Mouse (Mus musculus) cerebellum, adult 18-20 months (tissue): Measurements from ENCODE around the gene Bmp10.
"Not testable (repeated sequence)": the region's sequence is repeated elsewhere in the genome, so short reads cannot be mapped to it uniquely, and the experiment has no call there.

ENCODE experiments used
- DNase-seq, 2 experiments: peaks; one replicate each; pipeline ENCODE4 v3.0.0; 2021

The Bmp10 gene

DNA sequence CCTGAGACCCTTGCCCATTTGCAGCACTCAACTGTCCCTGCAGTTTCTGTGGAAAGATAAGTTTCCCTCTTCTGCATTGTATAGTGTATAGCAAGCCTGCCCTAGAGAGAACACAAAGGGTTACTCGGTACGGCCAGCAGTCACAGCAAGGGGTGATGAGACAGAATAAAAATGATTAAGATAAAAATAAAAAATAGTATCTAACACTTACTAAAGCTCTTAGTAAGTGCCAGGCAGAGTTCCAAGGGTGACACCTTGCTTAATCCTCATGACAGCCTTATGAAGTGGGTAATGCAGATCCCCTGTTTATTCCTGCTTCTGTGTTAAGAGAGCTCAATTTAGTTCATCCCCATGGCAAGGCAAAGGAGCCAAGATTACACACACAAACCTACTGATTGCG lies 20.7 kb downstream of the Bmp10 start:
- no peak for DNase-seq

DNA sequence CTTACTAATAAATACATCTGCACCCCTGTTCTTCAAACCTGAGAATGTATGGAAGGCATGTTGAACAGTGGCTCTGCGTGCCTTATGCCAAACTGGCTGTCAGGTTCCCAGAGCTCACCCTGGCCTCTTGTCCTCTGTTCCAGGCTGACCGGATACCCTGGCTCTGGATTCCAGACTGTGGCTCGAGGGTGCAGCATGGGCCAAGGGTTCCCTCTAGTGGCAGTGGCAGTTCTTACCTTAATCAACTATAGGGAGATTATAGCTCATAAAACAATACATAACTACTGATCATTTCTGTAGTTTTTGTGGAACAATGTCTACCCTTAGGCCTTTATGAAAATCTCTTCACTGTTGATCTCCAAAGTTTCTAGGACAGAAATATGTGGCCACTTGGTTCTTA lies 22.2 kb downstream of the Bmp10 start:
- peak in 1 of 2 experiments; percentile 10 for DNase-seq

DNA sequence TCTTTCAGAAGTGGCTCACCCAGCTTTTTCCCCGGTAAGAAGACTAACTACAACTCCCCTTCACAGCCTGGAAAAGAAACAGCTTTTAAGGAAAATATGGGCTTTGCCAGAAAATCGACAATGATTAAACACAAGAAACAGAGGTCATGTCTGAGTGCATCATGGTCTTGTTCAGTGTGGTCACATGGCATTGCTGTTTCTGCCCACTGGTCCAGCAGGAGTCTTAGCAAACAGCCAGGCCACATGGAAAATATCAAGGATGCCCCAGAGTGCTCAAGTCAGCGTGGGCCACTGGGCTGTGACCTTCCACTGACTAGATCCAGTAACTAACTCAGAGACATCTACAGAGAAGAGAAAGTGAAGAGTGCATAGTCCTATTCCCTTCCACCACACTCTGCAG lies 23.0 kb downstream of the Bmp10 start:
- no peak for DNase-seq

DNA sequence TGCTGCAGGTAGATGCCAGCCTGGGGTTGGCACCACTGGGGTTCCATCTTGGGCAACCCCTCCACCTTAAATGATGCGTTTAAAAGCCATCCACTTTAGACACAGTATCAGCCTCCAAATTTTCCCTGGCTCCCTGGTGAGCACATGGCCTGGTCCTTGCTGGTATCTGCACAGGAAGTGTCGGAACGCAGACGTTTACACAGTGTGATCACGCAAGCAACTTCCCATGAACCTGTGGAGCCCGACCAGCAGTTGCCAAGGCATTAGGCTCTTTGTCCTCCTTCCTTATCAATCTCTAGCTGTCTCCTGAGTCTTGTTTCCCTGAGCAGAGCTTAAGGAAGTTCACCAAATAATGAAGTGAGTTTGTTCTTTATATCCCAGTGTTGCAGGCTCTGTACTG lies 26.7 kb downstream of the Bmp10 start:
- no peak for DNase-seq

DNA sequence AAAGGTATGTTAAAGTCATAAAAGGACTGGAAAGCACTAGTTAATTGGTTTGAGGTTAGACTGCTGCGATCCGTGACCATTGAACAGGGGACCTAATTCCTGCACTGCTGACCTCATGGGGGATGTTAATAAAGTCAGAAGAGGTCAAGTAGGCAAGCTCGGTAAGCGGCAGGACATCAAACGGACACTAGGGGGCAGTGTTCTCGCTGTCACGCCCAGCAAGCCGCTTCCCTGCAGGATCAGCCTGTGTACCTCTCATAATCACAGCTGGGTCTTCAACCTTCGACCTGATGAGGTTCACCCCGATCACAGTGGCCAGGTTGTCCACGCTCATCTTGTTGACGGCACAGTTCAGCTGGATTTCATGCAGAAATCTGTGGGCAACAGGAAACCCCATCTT lies 37.4 kb downstream of the Bmp10 start:
- peak; percentile 43 to 58 for DNase-seq

DNA sequence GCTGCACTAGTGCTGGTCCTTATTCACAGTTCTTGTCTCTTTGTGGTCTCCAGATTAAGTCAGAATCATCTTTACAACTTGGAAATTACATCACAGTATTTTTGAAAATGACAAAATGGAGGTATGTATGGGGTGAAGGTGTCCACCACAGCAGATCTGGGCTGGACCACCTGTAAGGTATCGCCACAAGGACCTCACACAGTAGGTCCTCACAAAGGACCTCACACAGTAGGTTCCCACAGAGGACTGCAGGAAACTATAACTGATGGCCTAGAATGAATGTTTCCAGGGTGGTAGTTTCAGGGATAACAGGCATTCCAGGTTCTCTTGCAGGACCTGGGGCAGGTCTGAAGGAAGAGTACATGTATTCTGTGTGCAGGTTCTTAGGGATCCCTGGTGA lies 38.6 kb downstream of the Bmp10 start:
- no peak for DNase-seq

DNA sequence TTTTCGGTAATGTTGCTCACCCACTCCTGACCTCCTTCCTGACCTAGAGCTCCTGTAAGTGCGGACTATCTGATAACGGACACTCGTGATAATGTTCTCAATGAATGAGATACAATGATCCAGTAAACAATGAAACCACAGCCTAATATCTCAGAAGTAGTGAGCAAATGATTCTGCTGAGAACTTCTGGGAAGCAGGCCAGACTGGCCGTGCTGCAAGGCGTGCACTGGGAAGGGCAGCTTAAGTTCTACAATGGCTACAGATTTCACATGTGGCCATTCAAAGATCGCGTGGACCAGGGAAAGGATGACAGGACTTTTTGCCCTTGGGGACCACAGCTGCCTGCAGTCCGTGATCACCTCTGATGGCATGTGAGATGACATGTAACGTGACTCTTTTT lies 39.6 kb downstream of the Bmp10 start:
- no peak for DNase-seq

DNA sequence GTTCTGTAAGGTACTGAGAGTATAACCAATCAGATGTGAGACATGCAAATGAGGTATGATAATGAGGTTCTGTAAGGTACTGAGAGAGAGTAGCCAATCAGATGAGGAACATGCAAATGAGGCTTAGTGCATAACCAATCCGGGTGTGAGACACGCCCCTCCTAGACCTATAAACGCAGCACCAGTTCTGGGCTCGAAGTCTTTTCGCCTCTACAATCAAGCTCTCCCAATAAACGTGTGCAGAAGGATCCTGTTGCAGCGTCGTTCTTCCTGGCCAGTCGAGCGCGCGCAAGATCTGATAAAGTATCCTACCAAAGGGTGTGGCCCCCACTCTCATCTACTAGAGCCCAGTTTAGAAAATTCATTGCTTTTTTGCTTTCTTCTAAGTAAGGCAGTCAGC lies 41.3 kb downstream of the Bmp10 start:
- not testable (repeated sequence) for DNase-seq

DNA sequence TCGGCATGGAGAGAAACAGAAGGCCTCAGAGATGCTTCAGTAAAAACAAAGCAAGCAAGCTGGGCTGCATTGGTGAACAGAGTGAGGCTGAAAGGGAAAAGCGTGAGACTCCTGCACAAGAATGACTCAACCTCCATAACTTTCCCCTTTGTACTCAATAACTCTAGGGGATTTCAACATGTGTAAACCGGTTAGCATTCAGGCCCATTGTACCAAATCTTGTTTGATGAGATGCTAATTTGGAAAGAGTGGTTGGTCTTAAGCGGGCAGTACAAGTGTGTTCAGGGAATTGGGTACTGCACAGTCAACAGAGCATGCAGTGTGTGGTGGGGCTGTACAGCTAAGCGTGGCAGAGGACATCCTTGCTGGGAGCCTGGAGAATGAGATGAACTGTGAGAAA lies 46.4 kb downstream of the Bmp10 start:
- DNase-seq: no peak

DNA sequence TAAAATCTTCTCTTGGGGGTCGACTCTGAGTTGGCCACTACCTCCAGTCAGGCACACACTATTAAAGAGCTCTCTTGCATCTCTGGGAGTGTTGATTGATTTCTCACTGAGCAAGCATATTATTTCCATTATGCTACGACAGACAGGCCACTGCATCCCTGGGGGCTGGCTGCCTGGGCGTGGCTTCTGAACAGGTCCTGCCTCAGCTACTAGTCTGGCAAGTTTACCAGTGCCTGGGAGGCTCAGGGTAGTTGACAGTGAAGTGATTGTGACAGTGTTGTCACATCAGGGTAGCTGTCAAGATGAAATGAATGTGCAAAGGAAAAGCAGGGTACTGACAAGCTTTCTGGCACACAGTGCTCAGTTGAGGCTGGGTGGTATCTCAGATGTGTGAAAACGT lies 50.1 kb downstream of the Bmp10 start:
- no peak for DNase-seq

DNA sequence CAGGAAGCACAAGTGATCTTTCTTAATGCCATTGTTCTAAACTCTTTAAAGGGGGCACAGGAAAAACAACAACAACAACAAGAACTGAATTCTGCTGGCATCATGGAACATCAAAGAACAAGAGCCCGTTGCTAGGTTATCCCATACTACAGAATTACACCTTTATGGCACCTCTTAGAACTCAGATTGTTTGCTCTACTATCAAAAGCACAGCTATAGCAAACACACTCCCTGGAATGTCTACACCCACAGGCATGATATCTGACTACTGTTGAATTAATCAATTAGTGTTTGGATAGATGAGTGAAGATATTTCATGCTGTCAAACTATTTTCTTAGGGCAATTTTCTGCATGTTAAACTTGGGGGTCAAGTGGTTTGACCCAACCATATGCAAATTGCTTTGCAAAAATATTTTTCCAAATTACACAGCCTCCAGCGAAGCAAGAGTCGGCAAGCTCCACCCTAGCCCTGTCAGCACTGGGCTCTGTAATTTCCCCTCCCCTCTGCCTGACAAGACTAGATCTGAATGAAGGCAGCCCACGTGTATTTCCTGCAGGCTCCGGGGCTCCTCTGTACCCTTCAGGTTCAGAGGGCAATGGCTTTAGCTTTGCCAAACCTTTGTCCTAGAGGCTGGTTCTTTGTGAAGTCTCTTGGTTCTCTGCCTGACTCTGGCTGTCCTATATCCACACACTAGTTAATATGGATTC lies 50.7 kb downstream of the Bmp10 start:
- DNase-seq: no peak

DNA sequence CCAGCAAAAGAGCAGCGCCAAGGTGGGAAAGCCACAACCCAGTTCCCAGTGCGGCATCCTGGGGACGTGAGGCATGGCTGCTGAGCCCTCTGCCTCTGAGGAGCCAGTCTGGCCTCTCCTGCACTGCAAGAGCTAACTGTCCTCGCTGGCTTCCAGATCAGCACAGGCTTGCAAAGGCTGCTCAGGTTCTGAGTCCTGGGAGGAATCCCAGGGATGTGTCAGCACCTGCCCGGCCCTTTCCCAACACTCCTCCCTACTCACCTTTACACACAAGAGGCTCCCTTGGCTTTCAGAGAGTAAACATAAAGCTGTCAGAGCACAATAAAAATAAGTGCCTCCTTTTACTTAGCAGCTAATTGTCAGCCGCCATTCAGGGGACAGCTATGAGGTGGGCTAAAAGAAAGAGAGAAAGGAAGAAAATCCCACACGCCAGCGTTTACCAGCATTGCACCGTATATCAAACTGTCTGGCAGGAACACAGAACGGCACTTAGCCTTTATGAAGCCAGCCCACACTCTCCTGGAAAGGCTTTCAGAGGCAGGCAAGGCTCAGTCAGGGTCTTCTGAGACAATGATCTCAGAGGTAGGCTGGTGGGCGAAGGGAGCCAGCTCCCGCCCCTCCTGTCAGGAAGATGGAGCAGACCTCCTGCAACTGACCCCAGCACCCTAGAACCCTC lies 54.6 kb downstream of the Bmp10 start:
- DNase-seq: no peak

DNA sequence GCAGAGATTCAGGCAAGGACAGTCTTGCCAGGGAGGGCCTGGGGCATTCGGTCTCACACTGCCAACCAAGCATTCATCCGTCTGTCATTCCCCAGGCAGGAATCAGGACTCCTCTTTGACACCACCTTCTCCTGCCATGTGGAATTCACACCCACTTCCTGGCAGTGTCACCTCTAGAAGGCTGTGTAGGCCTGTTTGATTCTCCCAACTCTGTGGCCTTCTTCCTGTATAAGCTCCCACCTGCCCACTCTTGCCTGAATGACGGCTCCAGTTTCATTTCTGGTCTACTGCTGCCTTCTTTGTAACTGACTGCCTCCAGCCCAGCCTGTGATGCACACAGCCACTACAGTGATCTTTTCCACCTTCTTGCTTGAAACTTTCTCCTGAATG lies 55.1 kb downstream of the Bmp10 start:
- DNase-seq: no peak

DNA sequence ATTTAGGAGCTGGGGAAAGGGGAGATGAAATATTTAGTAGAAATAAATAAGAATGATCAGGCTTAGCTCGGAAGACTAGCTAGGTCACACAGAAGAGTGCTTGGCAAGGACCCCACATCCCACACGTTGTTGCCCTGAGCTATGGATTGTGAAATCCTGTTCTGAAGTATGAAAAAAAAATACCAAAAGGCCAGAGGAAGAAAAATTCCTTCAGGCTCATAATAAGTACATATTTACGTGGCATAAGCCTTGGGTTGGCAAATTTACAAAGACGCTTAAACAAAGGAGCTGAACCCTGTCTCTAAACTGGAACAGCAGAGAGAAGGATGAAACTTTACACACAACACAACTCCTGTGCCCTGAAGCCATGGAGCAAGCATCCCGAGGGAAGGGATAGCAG lies 56.0 kb downstream of the Bmp10 start:
- DNase-seq: no peak
